In genomic region chr13:103985510-103986278, GRCm38 (mm10) we compare ENCODE assay signal across 11 mouse cellular contexts.
DNase-seq lines count a peak whose midpoint lies in the region; ATAC-seq and TF ChIP-seq lines count a peak whose summit lies in the region.
"Had no signal": no experiment of that assay in that cellular context is flagged by ENCODE, and none has a peak within 500 bp of the region (broad histone marks: within the 10 kb centered on the region; RNA-seq: fewer than 3 reads in every experiment).

No protein-coding gene starts in this region.

- peak; percentile 42 for DNase-seq in adrenal gland, postnatal 10 days
- DNase-seq in adrenal gland, adult 18-20 months (ENCODE audit: low spot score in 2 of 2): no peak
- DNase-seq in kidney, postnatal 10 days: peak; percentile 51
- DNase-seq in kidney, adult 9 months: no peak
- DNase-seq in midbrain, postnatal 0 days (ENCODE audit: low spot score): no peak
- no peak for DNase-seq in thymus, postnatal 36 days
- DNase-seq: cerebellum, adult 2 months had no signal

- peak; percentile 52 for ATAC-seq in limb, embryonic 13.5 days (ENCODE audit: low FRiP score, low read depth)
- ATAC-seq in stomach, embryonic 14.5 days (ENCODE audit: insufficient number of reproducible peaks, insufficient read depth, low FRiP score, low read depth): no peak
- ATAC-seq in midbrain, postnatal 0 days (ENCODE audit: low FRiP score): no peak
- ATAC-seq: Patski had no signal

- H3K27me3 ChIP-seq in limb, embryonic 13.5 days: 0 out of 2 replicates have a peak, but pooled peaks cover 1% of the 10 kb centered on the region
- H3K27me3 ChIP-seq in stomach, embryonic 14.5 days (ENCODE audit: control insufficient read depth, insufficient read depth, low read length): no peaks in the 10 kb centered on the region
- H3K27me3 ChIP-seq in midbrain, postnatal 0 days (ENCODE audit: insufficient read depth, low read length): no peaks in the 10 kb centered on the region
- H3K27me3 ChIP-seq: Patski had no signal

- peak overlapping the region; percentile 84 for H3K27ac ChIP-seq in limb, embryonic 13.5 days
- peak overlapping the region; percentile 84 for H3K27ac ChIP-seq in stomach, embryonic 14.5 days (ENCODE audit: low read length)
- H3K27ac ChIP-seq in midbrain, postnatal 0 days (ENCODE audit: low read depth, low read length): no peak overlapping the region
- H3K27ac ChIP-seq: left cerebral cortex, adult 2 months had no signal

- peaks cover 23% of the 10 kb centered on the region for H3K4me1 ChIP-seq in limb, embryonic 13.5 days
- peaks cover 8% of the 10 kb centered on the region; the same call in 1 of the 2 replicates for H3K4me1 ChIP-seq in stomach, embryonic 14.5 days (ENCODE audit: control insufficient read depth, insufficient read depth, low read length)
- no peaks in the 10 kb centered on the region for H3K4me1 ChIP-seq in midbrain, postnatal 0 days (ENCODE audit: insufficient read depth, low read length)

- no peak overlapping the region for H3K9ac ChIP-seq in limb, embryonic 13.5 days
- H3K9ac ChIP-seq in stomach, embryonic 14.5 days (replicated peaks; ENCODE audit: low read depth, low read length): no peak overlapping the region
- no peak overlapping the region for H3K9ac ChIP-seq in midbrain, postnatal 0 days (replicated peaks; ENCODE audit: low read length, poor library complexity, severe bottlenecking)

- no peak overlapping the region for H3K4me3 ChIP-seq in limb, embryonic 13.5 days
- H3K4me3 ChIP-seq in stomach, embryonic 14.5 days (ENCODE audit: low read depth, low read length): no peak overlapping the region
- no peak overlapping the region for H3K4me3 ChIP-seq in midbrain, postnatal 0 days (ENCODE audit: low read depth, low read length)
- H3K4me3 ChIP-seq: left cerebral cortex, adult 2 months had no signal

- no peaks in the 10 kb centered on the region for H3K36me3 ChIP-seq in limb, embryonic 13.5 days
- H3K36me3 ChIP-seq in stomach, embryonic 14.5 days (ENCODE audit: control insufficient read depth, insufficient read depth, low read length): no peaks in the 10 kb centered on the region
- no peaks in the 10 kb centered on the region for H3K36me3 ChIP-seq in midbrain, postnatal 0 days (ENCODE audit: insufficient read depth, low read length)

- TF ChIP-seq CTCF in midbrain, postnatal 0 days (IDR thresholded peaks at IDR 0.05): no peak

- 63% methylated on average over 20 of the region's 20 CpGs for WGBS in limb, embryonic 13.5 days
- 54% methylated on average over 20 of the region's 20 CpGs for WGBS in stomach, embryonic 14.5 days
- WGBS in midbrain, postnatal 0 days: 83% methylated on average over 20 of the region's 20 CpGs

- peak overlapping the region; percentile 19 for H3K4me2 ChIP-seq in limb, embryonic 13.5 days (replicated peaks)
- H3K4me2 ChIP-seq in stomach, embryonic 14.5 days (replicated peaks; ENCODE audit: low read depth, low read length): no peak overlapping the region; the same call in 1 of the 2 replicates
- H3K4me2 ChIP-seq in midbrain, postnatal 0 days (ENCODE audit: low read depth, low read length, poor library complexity, severe bottlenecking): no peak overlapping the region

- H3K9me3 ChIP-seq in limb, embryonic 13.5 days: peaks cover 8% of the 10 kb centered on the region
- 0 out of 2 replicates have a peak, but pooled peaks cover 3% of the 10 kb centered on the region for H3K9me3 ChIP-seq in stomach, embryonic 14.5 days (ENCODE audit: control insufficient read depth, low read depth, low read length)
- no peaks in the 10 kb centered on the region for H3K9me3 ChIP-seq in midbrain, postnatal 0 days (ENCODE audit: low read length)

Comparison
In these comparisons a context has a peak if more than half of its experiments do, and no peak if none do; other contexts are left out.
1. DNase-seq: peak in adrenal gland, postnatal 10 days (single experiment) and kidney, postnatal 10 days (single experiment); none in adrenal gland, adult 18-20 months (0 of 2), kidney, adult 9 months (single experiment), midbrain, postnatal 0 days (single experiment) and thymus, postnatal 36 days (0 of 2).